Mouse (Mus musculus): ENCODE data around the gene Cirbp.

- TF ChIP-seq EP300 (IDR thresholded peaks at IDR 0.05; ENCODE audit: low read depth) (no peak), CTCF (IDR thresholded peaks at IDR 0.05; ENCODE audit: low read depth) (no peak)
Measured at GRCm38 (mm10) chr10:80156752-80157053, 9.1 kb upstream of the Cirbp start.
